Mouse (Mus musculus): ENCODE data around the gene Ccdc9. TPM values are rescaled to one million over a fixed set of nuclear protein-coding genes. Genes with fewer than 3 reads are reported as not detected.
"Not testable (repeated sequence)": the region's sequence is repeated elsewhere in the genome, so short reads cannot be mapped to it uniquely, and the experiment has no call there.

Ccdc9 gene
- total and polyA plus RNA-seq, 2 experiments from 2014 or later: 18.6 to 31.6 TPM

DNA sequence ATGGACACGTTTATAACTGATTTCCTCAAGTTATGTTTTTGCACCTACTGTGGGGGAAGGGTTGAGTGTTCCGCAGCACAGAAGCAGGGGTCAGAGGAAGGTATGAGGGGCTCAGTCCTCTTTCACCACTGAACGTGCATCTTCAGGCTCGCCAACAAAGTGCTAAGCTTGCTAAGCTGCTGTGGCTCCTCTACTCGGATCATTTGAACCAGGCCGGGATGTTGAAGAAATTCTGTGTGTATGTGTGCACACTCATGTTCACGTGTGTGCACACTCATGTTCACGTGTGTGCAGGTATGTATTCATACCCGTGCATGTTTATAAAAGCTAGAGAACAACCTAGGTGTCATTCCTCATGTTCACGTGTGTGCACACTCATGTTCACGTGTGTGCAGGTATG lies 20.7 kb downstream of the Ccdc9 start:
- Histone ChIP-seq H3K9ac (no peak overlapping the region), H3K27ac (ENCODE audit: low read depth, low read length) (no peak overlapping the region), H3K36me3 (ENCODE audit: insufficient read depth) (no peaks in the 10 kb centered on the region; the same call in 1 of the 2 replicates), H3K4me2 (ENCODE audit: low read depth) (no peak overlapping the region), H3K9me3 (ENCODE audit: low read length) (no peaks in the 10 kb centered on the region), H3K4me3 (ENCODE audit: low read depth, low read length) (no peak overlapping the region), H3K27me3 (ENCODE audit: insufficient read depth, low read length) (no peaks in the 10 kb centered on the region), H3K4me1 (ENCODE audit: insufficient read depth) (no peaks in the 10 kb centered on the region)
- ATAC-seq: no peak
- no peak for DNase-seq
- TF ChIP-seq CTCF (IDR thresholded peaks at IDR 0.05; ENCODE audit: low read depth): no peak
- WGBS: 91% methylated on average over 11 of the region's 11 CpGs

- H3K9ac ChIP-seq: no peak overlapping the region
- no peaks in the 10 kb centered on the region for H3K27me3 ChIP-seq (ENCODE audit: insufficient read depth, low read length)
- no peaks in the 10 kb centered on the region for H3K9me3 ChIP-seq (ENCODE audit: low read length)
- DNase-seq (no peak), ATAC-seq (no peak)
- no peak overlapping the region for H3K4me2 ChIP-seq (ENCODE audit: low read depth)
- H3K4me3 ChIP-seq (ENCODE audit: low read depth, low read length): no peak overlapping the region
- no peak for TF ChIP-seq CTCF (IDR thresholded peaks at IDR 0.05; ENCODE audit: low read depth)
- no peaks in the 10 kb centered on the region; the same call in 1 of the 2 replicates for H3K36me3 ChIP-seq (ENCODE audit: insufficient read depth)
- H3K4me1 ChIP-seq (ENCODE audit: insufficient read depth): no peaks in the 10 kb centered on the region
- H3K27ac ChIP-seq (ENCODE audit: low read depth, low read length): no peak overlapping the region
- WGBS: 91% methylated on average over 5 of the region's 5 CpGs
Measured at GRCm38 (mm10) chr7:16263843-16264242, 22.8 kb downstream of the Ccdc9 start.

- Histone ChIP-seq H3K27me3 (ENCODE audit: insufficient read depth, low read length) (no peaks in the 10 kb centered on the region), H3K4me1 (ENCODE audit: insufficient read depth) (no peaks in the 10 kb centered on the region), H3K4me3 (ENCODE audit: low read depth, low read length) (no peak overlapping the region), H3K27ac (ENCODE audit: low read depth, low read length) (no peak overlapping the region), H3K4me2 (ENCODE audit: low read depth) (no peak overlapping the region), H3K36me3 (ENCODE audit: insufficient read depth) (no peaks in the 10 kb centered on the region), H3K9me3 (ENCODE audit: low read length) (no peaks in the 10 kb centered on the region), H3K9ac (no peak overlapping the region)
- DNase-seq (peak; percentile 78), ATAC-seq (peak; percentile 45; the same call in 1 of the 2 replicates)
- WGBS: 30% methylated on average over 8 of the region's 8 CpGs
- peak; percentile 76 for TF ChIP-seq CTCF (IDR thresholded peaks at IDR 0.05; ENCODE audit: low read depth)
Measured at GRCm38 (mm10) chr7:16263015-16263787, 23.4 kb downstream of the Ccdc9 start.

- DNase-seq: no peak
- Histone ChIP-seq H3K27ac (ENCODE audit: low read depth, low read length) (no peak overlapping the region), H3K9me3 (ENCODE audit: low read length) (no peaks in the 10 kb centered on the region), H3K9ac (no peak overlapping the region), H3K4me1 (ENCODE audit: insufficient read depth) (no peaks in the 10 kb centered on the region), H3K4me3 (ENCODE audit: low read depth, low read length) (no peak overlapping the region), H3K4me2 (ENCODE audit: low read depth) (no peak overlapping the region), H3K36me3 (ENCODE audit: insufficient read depth) (no peaks in the 10 kb centered on the region), H3K27me3 (ENCODE audit: insufficient read depth, low read length) (no peaks in the 10 kb centered on the region)
- WGBS: 81% methylated on average over 1 of the region's 1 CpGs
- ATAC-seq: no peak
- no peak for TF ChIP-seq CTCF (IDR thresholded peaks at IDR 0.05; ENCODE audit: low read depth)
Measured at GRCm38 (mm10) chr7:16261097-16261496, 25.5 kb downstream of the Ccdc9 start.

DNA sequence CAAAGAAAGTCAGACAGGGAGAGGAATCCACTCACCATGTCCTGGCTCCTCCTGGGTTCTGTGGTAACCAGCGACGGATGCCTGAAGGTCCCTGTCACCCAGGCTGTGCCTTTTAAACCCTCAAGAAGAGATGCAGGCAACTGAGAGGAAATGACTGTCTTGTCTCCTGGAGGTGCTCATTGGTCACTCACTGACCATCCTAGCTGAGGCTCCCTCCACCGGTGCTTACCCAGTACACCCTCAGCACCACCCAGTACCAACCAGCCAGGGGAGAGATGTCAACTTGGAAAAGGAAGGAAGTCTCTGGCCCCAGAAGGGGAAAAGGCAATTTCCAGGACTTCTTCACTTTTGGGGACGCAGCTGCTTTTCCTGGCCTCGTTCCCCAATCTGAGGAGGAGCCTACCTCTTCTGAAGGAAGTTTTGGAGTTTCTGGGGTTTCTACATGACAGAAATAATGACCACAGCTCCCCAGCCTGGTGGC lies 27.4 kb downstream of the Ccdc9 start, which contains the start of gene C5ar1:
C5ar1 (minus strand) TSS at position 431 of the 481 bp plus-strand sequence.
- Histone ChIP-seq H3K27ac (ENCODE audit: low read depth, low read length) (no peak within 1 kb of the TSS), H3K27me3 (ENCODE audit: insufficient read depth, low read length) (no peaks in the 10 kb centered on the region), H3K36me3 (ENCODE audit: insufficient read depth) (no peaks in the 10 kb centered on the region), H3K4me2 (ENCODE audit: low read depth) (no peak within 1 kb of the TSS), H3K4me3 (ENCODE audit: low read depth, low read length) (no peak within 1 kb of the TSS), H3K4me1 (ENCODE audit: insufficient read depth) (no peaks in the 10 kb centered on the region), H3K9ac (no peak within 1 kb of the TSS), H3K9me3 (ENCODE audit: low read length) (no peaks in the 10 kb centered on the region)
- ATAC-seq (no peak), DNase-seq (no peak)
- TF ChIP-seq CTCF (IDR thresholded peaks at IDR 0.05; ENCODE audit: low read depth): no peak
- 89% methylated on average over 5 of the region's 5 CpGs for WGBS

GRCm38 (mm10) chr7:16257830-16258229 lies 28.8 kb downstream of the Ccdc9 start:
- H3K4me1 ChIP-seq (ENCODE audit: insufficient read depth): no peaks in the 10 kb centered on the region
- H3K4me2 ChIP-seq (ENCODE audit: low read depth): no peak overlapping the region
- H3K27ac ChIP-seq (ENCODE audit: low read depth, low read length): no peak overlapping the region
- H3K27me3 ChIP-seq (ENCODE audit: insufficient read depth, low read length): no peaks in the 10 kb centered on the region
- DNase-seq (no peak), ATAC-seq (no peak)
- 92% methylated on average over 11 of the region's 11 CpGs for WGBS
- H3K4me3 ChIP-seq (ENCODE audit: low read depth, low read length): no peak overlapping the region
- no peak for TF ChIP-seq CTCF (IDR thresholded peaks at IDR 0.05; ENCODE audit: low read depth)
- no peak overlapping the region for H3K9ac ChIP-seq
- H3K36me3 ChIP-seq (ENCODE audit: insufficient read depth): no peaks in the 10 kb centered on the region
- no peaks in the 10 kb centered on the region for H3K9me3 ChIP-seq (ENCODE audit: low read length)

GRCm38 (mm10) chr7:16255963-16256362 lies 30.6 kb downstream of the Ccdc9 start:
- H3K27me3 ChIP-seq (ENCODE audit: insufficient read depth, low read length); ATAC-seq; H3K4me1 ChIP-seq (ENCODE audit: insufficient read depth); H3K9me3 ChIP-seq (ENCODE audit: low read length); H3K27ac ChIP-seq (ENCODE audit: low read depth, low read length); H3K9ac ChIP-seq; H3K4me2 ChIP-seq (ENCODE audit: low read depth); H3K4me3 ChIP-seq (ENCODE audit: low read depth, low read length); DNase-seq; H3K36me3 ChIP-seq (ENCODE audit: insufficient read depth): not testable (repeated sequence)
- WGBS: 85% methylated on average over 4 of the region's 4 CpGs

All from forebrain, postnatal 0 days (tissue).